Mouse (Mus musculus): ENCODE measurements around the gene Synj2. TPM values are rescaled to one million over a fixed set of nuclear protein-coding genes. Genes with fewer than 3 reads are reported as not detected.

Gene Synj2
- polyA plus RNA-seq, 1 experiment = 1.6 TPM

GRCm38 (mm10) chr17:5976221-5977055, 35.4 kb downstream of the Synj2 start:
- DNase-seq (ENCODE audit: low read depth) = no peak
- TF ChIP-seq CTCF (IDR thresholded peaks at IDR 0.05; ENCODE audit: borderline replicate concordance, extremely low read depth, insufficient read depth, insufficient read length) (no peak), POLR2A (IDR thresholded peaks at IDR 0.05; ENCODE audit: borderline replicate concordance, extremely low read depth, insufficient read depth, insufficient read length, poor library complexity, severe bottlenecking) (no peak)

GRCm38 (mm10) chr17:5977056-5977920, 36.2 kb downstream of the Synj2 start:
- TF ChIP-seq POLR2A (IDR thresholded peaks at IDR 0.05; ENCODE audit: borderline replicate concordance, extremely low read depth, insufficient read depth, insufficient read length, poor library complexity, severe bottlenecking) (no peak), CTCF (IDR thresholded peaks at IDR 0.05; ENCODE audit: borderline replicate concordance, extremely low read depth, insufficient read depth, insufficient read length) (no peak)
- DNase-seq (ENCODE audit: low read depth) = peak; percentile 58

GRCm38 (mm10) chr17:5977921-5978504, 36.9 kb downstream of the Synj2 start:
- no peak for DNase-seq (ENCODE audit: low read depth)
- TF ChIP-seq POLR2A (IDR thresholded peaks at IDR 0.05; ENCODE audit: borderline replicate concordance, extremely low read depth, insufficient read depth, insufficient read length, poor library complexity, severe bottlenecking) (no peak), CTCF (IDR thresholded peaks at IDR 0.05; ENCODE audit: borderline replicate concordance, extremely low read depth, insufficient read depth, insufficient read length) (no peak)

GRCm38 (mm10) chr17:5978505-5979077, 37.5 kb downstream of the Synj2 start:
- no peak for TF ChIP-seq CTCF (IDR thresholded peaks at IDR 0.05; ENCODE audit: borderline replicate concordance, extremely low read depth, insufficient read depth, insufficient read length)
- no peak for TF ChIP-seq POLR2A (IDR thresholded peaks at IDR 0.05; ENCODE audit: borderline replicate concordance, extremely low read depth, insufficient read depth, insufficient read length, poor library complexity, severe bottlenecking)
- no peak for DNase-seq (ENCODE audit: low read depth)

GRCm38 (mm10) chr17:5980860-5981259, 39.8 kb downstream of the Synj2 start:
- no peak for DNase-seq (ENCODE audit: low read depth)
- TF ChIP-seq POLR2A (IDR thresholded peaks at IDR 0.05; ENCODE audit: borderline replicate concordance, extremely low read depth, insufficient read depth, insufficient read length, poor library complexity, severe bottlenecking) (no peak), CTCF (IDR thresholded peaks at IDR 0.05; ENCODE audit: borderline replicate concordance, extremely low read depth, insufficient read depth, insufficient read length) (peak; percentile 38; the same call in 1 of the 2 replicates)

GRCm38 (mm10) chr17:5983150-5983549, 42.1 kb downstream of the Synj2 start:
- no peak for DNase-seq (ENCODE audit: low read depth)
- TF ChIP-seq CTCF (IDR thresholded peaks at IDR 0.05; ENCODE audit: borderline replicate concordance, extremely low read depth, insufficient read depth, insufficient read length) (no peak), POLR2A (IDR thresholded peaks at IDR 0.05; ENCODE audit: borderline replicate concordance, extremely low read depth, insufficient read depth, insufficient read length, poor library complexity, severe bottlenecking) (no peak)

GRCm38 (mm10) chr17:5983901-5984300, 42.8 kb downstream of the Synj2 start:
- DNase-seq (ENCODE audit: low read depth) = no peak
- TF ChIP-seq POLR2A (IDR thresholded peaks at IDR 0.05; ENCODE audit: borderline replicate concordance, extremely low read depth, insufficient read depth, insufficient read length, poor library complexity, severe bottlenecking) (no peak), CTCF (IDR thresholded peaks at IDR 0.05; ENCODE audit: borderline replicate concordance, extremely low read depth, insufficient read depth, insufficient read length) (no peak)

- TF ChIP-seq CTCF (IDR thresholded peaks at IDR 0.05; ENCODE audit: borderline replicate concordance, extremely low read depth, insufficient read depth, insufficient read length) = no peak
- TF ChIP-seq POLR2A (IDR thresholded peaks at IDR 0.05; ENCODE audit: borderline replicate concordance, extremely low read depth, insufficient read depth, insufficient read length, poor library complexity, severe bottlenecking) = no peak
- no peak for DNase-seq (ENCODE audit: low read depth)
Measured at GRCm38 (mm10) chr17:5984700-5985231, 43.7 kb downstream of the Synj2 start.

GRCm38 (mm10) chr17:5985271-5985670, 44.2 kb downstream of the Synj2 start:
- DNase-seq (ENCODE audit: low read depth) = no peak
- TF ChIP-seq POLR2A (IDR thresholded peaks at IDR 0.05; ENCODE audit: borderline replicate concordance, extremely low read depth, insufficient read depth, insufficient read length, poor library complexity, severe bottlenecking) = no peak
- TF ChIP-seq CTCF (IDR thresholded peaks at IDR 0.05; ENCODE audit: borderline replicate concordance, extremely low read depth, insufficient read depth, insufficient read length) = no peak

- no peak for DNase-seq (ENCODE audit: low read depth)
- TF ChIP-seq POLR2A (IDR thresholded peaks at IDR 0.05; ENCODE audit: borderline replicate concordance, extremely low read depth, insufficient read depth, insufficient read length, poor library complexity, severe bottlenecking) = no peak
- TF ChIP-seq CTCF (IDR thresholded peaks at IDR 0.05; ENCODE audit: borderline replicate concordance, extremely low read depth, insufficient read depth, insufficient read length) = no peak
Measured at GRCm38 (mm10) chr17:5987271-5988056, 46.4 kb downstream of the Synj2 start.

Data from brain, embryonic 14.5 days (tissue).